ENCODE assay signal across 9 mouse cellular contexts in the genomic region with DNA sequence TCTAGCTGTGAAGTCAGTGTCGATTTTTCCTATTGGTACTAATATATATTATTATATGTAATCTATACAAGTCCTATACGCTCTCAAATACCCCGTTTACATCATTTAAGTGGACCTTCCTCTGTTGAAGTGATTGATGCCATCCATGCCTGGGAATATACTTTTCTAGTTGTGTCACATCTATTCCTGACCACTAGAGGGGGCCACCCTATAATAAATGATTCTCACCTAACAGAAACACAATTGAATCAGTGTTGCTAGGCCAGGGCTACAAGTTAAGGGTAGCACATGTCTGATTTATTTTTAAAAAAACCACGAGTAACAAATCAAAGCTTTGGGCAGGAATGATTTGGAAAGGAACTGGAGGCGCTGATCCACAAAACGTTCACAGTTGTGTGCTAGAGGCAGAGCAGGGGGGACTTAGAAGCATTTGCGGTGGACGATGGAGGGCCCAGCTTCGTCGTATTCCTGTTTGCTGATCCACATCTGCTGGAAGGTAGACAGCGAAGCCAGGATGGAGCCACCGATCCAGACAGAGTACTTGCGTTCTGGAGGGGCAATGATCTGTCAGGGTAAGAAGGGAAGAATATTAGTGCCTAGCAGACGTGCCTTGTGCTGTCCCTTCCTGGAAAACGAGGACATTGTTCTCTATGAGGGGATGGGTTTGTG. TPM values are rescaled to one million over a fixed set of nuclear protein-coding genes. Genes with fewer than 3 reads are reported as not detected.
DNase-seq lines count a peak whose midpoint lies in the region; ATAC-seq and TF ChIP-seq lines count a peak whose summit lies in the region.
"Had no signal": no experiment of that assay in that cellular context is flagged by ENCODE, and none has a peak within 500 bp of the region (broad histone marks: within the 10 kb centered on the region; RNA-seq: fewer than 3 reads in every experiment).

No protein-coding gene starts in this region.

- H3K9ac ChIP-seq in forebrain, embryonic 11.5 days (ENCODE audit: low read length): no peak overlapping the region
- H3K9ac ChIP-seq: heart, embryonic 15.5 days had no signal

- ATAC-seq in forebrain, embryonic 11.5 days (replicated peaks; ENCODE audit: low FRiP score): 0 out of 2 replicates have a peak, but pooled peaks have one; percentile 21

- H3K4me3 ChIP-seq in forebrain, embryonic 11.5 days (ENCODE audit: low read depth, low read length): no peak overlapping the region
- H3K4me3 ChIP-seq in forebrain, embryonic 10.5 days: no peak overlapping the region
- H3K4me3 ChIP-seq in lung, adult 2 months (replicated peaks; ENCODE audit: extremely low read depth, low read depth, low read length): no peak overlapping the region
- no peak overlapping the region for H3K4me3 ChIP-seq in myocyte
- H3K4me3 ChIP-seq: heart, embryonic 15.5 days had no signal

- peak; percentile 41; the same call in 1 of the 2 replicates for TF ChIP-seq CTCF in lung, adult 2 months (IDR thresholded peaks at IDR 0.05; ENCODE audit: insufficient read depth, low read length)

- 65% methylated on average over 15 of the region's 15 CpGs for WGBS in forebrain, embryonic 11.5 days
- WGBS in forebrain, embryonic 10.5 days: 66% methylated on average over 15 of the region's 15 CpGs
- WGBS in lung, adult 2 months: 67% methylated on average over 15 of the region's 15 CpGs

- H3K36me3 ChIP-seq in forebrain, embryonic 11.5 days (ENCODE audit: control insufficient read depth, insufficient read depth, low read length): no peaks in the 10 kb centered on the region
- H3K36me3 ChIP-seq in forebrain, embryonic 10.5 days (replicated peaks): no peaks in the 10 kb centered on the region
- H3K36me3 ChIP-seq in myocyte (ENCODE audit: control insufficient read depth, insufficient read depth): peaks cover 80% of the 10 kb centered on the region

- H3K4me1 ChIP-seq in forebrain, embryonic 11.5 days (replicated peaks; ENCODE audit: control insufficient read depth, insufficient read depth, low read length): no peaks in the 10 kb centered on the region
- H3K4me1 ChIP-seq in forebrain, embryonic 10.5 days: no peaks in the 10 kb centered on the region
- peaks cover 4% of the 10 kb centered on the region for H3K4me1 ChIP-seq in lung, adult 2 months (ENCODE audit: control insufficient read depth, insufficient read depth, low read length)
- H3K4me1 ChIP-seq: heart, embryonic 15.5 days had no signal

- H3K4me2 ChIP-seq in forebrain, embryonic 11.5 days (ENCODE audit: low read depth, low read length, severe bottlenecking): no peak overlapping the region
- H3K4me2 ChIP-seq in myocyte (ENCODE audit: low read depth): no peak overlapping the region
- H3K4me2 ChIP-seq: heart, embryonic 15.5 days had no signal

- no peak overlapping the region for H3ac ChIP-seq in myocyte (ENCODE audit: control insufficient read depth, insufficient read length)

- no peaks in the 10 kb centered on the region for H3K9me3 ChIP-seq in forebrain, embryonic 11.5 days (ENCODE audit: control insufficient read depth, low read length)
- H3K9me3 ChIP-seq in forebrain, embryonic 10.5 days: no peaks in the 10 kb centered on the region
- H3K9me3 ChIP-seq: heart, embryonic 15.5 days had no signal

- no peaks in the 10 kb centered on the region for H3K79me2 ChIP-seq in myocyte (ENCODE audit: control insufficient read depth, insufficient read depth)

- no peak for DNase-seq in forebrain, embryonic 11.5 days (ENCODE audit: low spot score)
- DNase-seq in forebrain, embryonic 10.5 days (ENCODE audit: extremely low spot score, low spot score): no peak
- DNase-seq in lung, adult 2 months: no peak
- DNase-seq in lung, adult 18-20 months: no peak
- DNase-seq in embryo, embryonic 11 days: peak; percentile 56
- DNase-seq in Muller cell, postnatal 12 days (ENCODE audit: inconsistent ontology term): no peak
- DNase-seq in testis, postnatal 10 days (ENCODE audit: low spot score): no peak

- no peak overlapping the region for H3K27ac ChIP-seq in forebrain, embryonic 11.5 days (ENCODE audit: low read depth, low read length)
- H3K27ac ChIP-seq in forebrain, embryonic 10.5 days: no peak overlapping the region
- H3K27ac ChIP-seq: heart, embryonic 15.5 days had no signal

- no peaks in the 10 kb centered on the region for H3K27me3 ChIP-seq in forebrain, embryonic 11.5 days (ENCODE audit: control insufficient read depth, insufficient read depth, low read length)
- H3K27me3 ChIP-seq in forebrain, embryonic 10.5 days (ENCODE audit: poor library complexity, severe bottlenecking): no peaks in the 10 kb centered on the region
- H3K27me3 ChIP-seq in myocyte (ENCODE audit: control insufficient read depth, insufficient read depth, insufficient read length): no peaks in the 10 kb centered on the region
- H3K27me3 ChIP-seq: heart, embryonic 15.5 days had no signal

- TF ChIP-seq POLR2A in lung, adult 2 months (IDR thresholded peaks at IDR 0.05; ENCODE audit: borderline replicate concordance, extremely low read depth, low read depth, low read length): no peak
- peak; percentile 40 for TF ChIP-seq POLR2A in myocyte (IDR thresholded peaks at IDR 0.05; ENCODE audit: insufficient read length, low read depth)

TF ChIP-seq in myocyte, 11 proteins besides CTCF, POLR2A, EP300 and RAD21:
- no peak for TF ChIP-seq E2F4 (IDR thresholded peaks at IDR 0.05; ENCODE audit: insufficient read depth)
- TF ChIP-seq TCF3 (IDR thresholded peaks at IDR 0.05; ENCODE audit: insufficient read length, low read depth): no peak
- TF ChIP-seq POLR2AphosphoS2 (IDR thresholded peaks at IDR 0.05; ENCODE audit: insufficient read length, low read depth): peak; percentile 89
- TF ChIP-seq TCF12 (IDR thresholded peaks at IDR 0.05; ENCODE audit: insufficient read depth, poor library complexity, severe bottlenecking): no peak
- no peak for TF ChIP-seq REST (IDR thresholded peaks at IDR 0.05; ENCODE audit: insufficient read depth, insufficient read length)
TF ChIP-seq in myocyte: peak in this region for 1.

RNA-seq across cellular contexts. Expression of a gene that starts 14.0 kb away (rescaled TPM):
- 21.1 and 22.7 TPM in 2 replicates for polyA plus RNA-seq in forebrain, embryonic 11.5 days (2014; fragmentation: Nextera tagmentation; extraction: Ambion mirVana)
- 6.5 and 8.1 TPM in 2 replicates for polyA plus RNA-seq in forebrain, embryonic 10.5 days (2016; fragmentation: Nextera tagmentation; extraction: Ambion mirVana)
- 337 and 584 TPM in 2 replicates for polyA plus RNA-seq in lung, adult 2 months (2012; rRNA removed)
- polyA plus RNA-seq in myocyte (2012; fragmentation: generic; extraction: Trizol): 2,495 TPM

RNA-seq across cellular contexts. Expression of a gene that starts 49.1 kb away (rescaled TPM):
- 0.60 and 0.80 TPM in 2 replicates for polyA plus RNA-seq in forebrain, embryonic 11.5 days (2014; fragmentation: Nextera tagmentation; extraction: Ambion mirVana)
- 0.21 TPM in 1 of 2 replicates, not detected in the other for polyA plus RNA-seq in forebrain, embryonic 10.5 days (2016; fragmentation: Nextera tagmentation; extraction: Ambion mirVana)
- 9.2 and 10.0 TPM in 2 replicates for polyA plus RNA-seq in lung, adult 2 months (2012; rRNA removed)
- polyA plus RNA-seq in myocyte (2012; fragmentation: generic; extraction: Trizol): 2.8 TPM

RNA-seq across cellular contexts. Expression of a gene that starts 49.4 kb away (rescaled TPM):
- polyA plus RNA-seq in forebrain, embryonic 11.5 days (2014; fragmentation: Nextera tagmentation; extraction: Ambion mirVana): 1.6 and 2.0 TPM in 2 replicates
- polyA plus RNA-seq in forebrain, embryonic 10.5 days (2016; fragmentation: Nextera tagmentation; extraction: Ambion mirVana): 3.2 and 3.7 TPM in 2 replicates
- 5.1 and 7.4 TPM in 2 replicates for polyA plus RNA-seq in lung, adult 2 months (2012; rRNA removed)
- 26.9 TPM for polyA plus RNA-seq in myocyte (2012; fragmentation: generic; extraction: Trizol)

Comparison
In these comparisons a context has a peak if more than half of its experiments do, and no peak if none do; other contexts are left out.
1. RNA of a gene that starts 14.0 kb away (polyA plus RNA-seq): 2,495 TPM in myocyte (single experiment) and 337 to 584 TPM in lung, adult 2 months; 21.1 to 22.7 TPM in forebrain, embryonic 11.5 days and 6.5 to 8.1 TPM in forebrain, embryonic 10.5 days; every median in the first group is over 10 times any median in the second.